Mouse (Mus musculus): ENCODE data around the gene Cdkn1a.

DNA sequence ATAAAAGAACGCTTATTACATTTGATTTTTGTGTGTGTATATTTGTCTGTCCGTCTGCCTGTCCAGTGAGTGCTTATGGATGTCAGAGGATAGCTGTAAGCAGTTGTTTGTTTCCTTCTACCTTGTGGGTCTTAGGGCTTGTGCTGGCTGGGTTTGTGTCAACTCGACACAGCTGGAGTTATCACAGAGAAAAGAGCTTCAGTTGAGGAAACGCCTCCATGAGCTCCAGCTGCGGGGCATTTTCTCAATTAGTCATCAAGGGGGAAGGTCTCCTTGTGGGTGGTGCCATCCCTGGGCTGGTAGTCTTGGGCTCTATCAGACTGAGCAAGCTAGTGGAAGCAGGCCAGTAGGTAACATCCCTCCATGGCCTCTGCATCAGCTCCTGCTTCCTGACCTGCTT is 22.9 kb upstream of the Cdkn1a start:
- TF ChIP-seq POLR2A (IDR thresholded peaks at IDR 0.05; ENCODE audit: borderline replicate concordance, extremely low read depth, insufficient read depth, insufficient read length, poor library complexity, severe bottlenecking) (no peak), CTCF (IDR thresholded peaks at IDR 0.05; ENCODE audit: borderline replicate concordance, extremely low read depth, insufficient read depth, insufficient read length) (no peak)

All from brain, embryonic 14.5 days (tissue).